Mouse (Mus musculus): ENCODE results near the gene Gm20605. TPM values are rescaled to one million over a fixed set of nuclear protein-coding genes. Genes with fewer than 3 reads are reported as not detected.
"Not testable (repeated sequence)": the region's sequence is repeated elsewhere in the genome, so short reads cannot be mapped to it uniquely, and the experiment has no call there.

The Gm20605 gene
- total RNA-seq, 2 experiments from 2014 or later = 4.1 to 7.7 TPM

GRCm38 (mm10) chr5:137613076-137613475, 15.9 kb upstream of the Gm20605 start:
- DNase-seq = no peak

GRCm38 (mm10) chr5:137613550-137613949, 15.4 kb upstream of the Gm20605 start, which contains the start of gene Pcolce:
TSS of gene Pcolce (minus strand) at chr5:137613784.
- peak; percentile 42 for DNase-seq

- DNase-seq = not testable (repeated sequence)
These were observed 14.1 kb upstream of the Gm20605 start for GRCm38 (mm10) chr5:137614921-137615320.

- DNase-seq = no peak
These were observed 13.6 kb upstream of the Gm20605 start for GRCm38 (mm10) chr5:137615347-137615746.

GRCm38 (mm10) chr5:137623937-137624530, 4.9 kb upstream of the Gm20605 start:
- no peak for DNase-seq

- no peak for DNase-seq
These were observed 984 bp upstream of the Gm20605 start for GRCm38 (mm10) chr5:137627991-137628390.

GRCm38 (mm10) chr5:137629306-137629721, 339 bp downstream of the Gm20605 start:
- DNase-seq = no peak

- DNase-seq = no peak
These were observed 1.1 kb downstream of the Gm20605 start for GRCm38 (mm10) chr5:137629906-137630545.

GRCm38 (mm10) chr5:137630602-137631001, 1.6 kb downstream of the Gm20605 start:
- DNase-seq = no peak

GRCm38 (mm10) chr5:137631171-137631570, 2.2 kb downstream of the Gm20605 start:
- no peak for DNase-seq

GRCm38 (mm10) chr5:137631591-137631990, 2.6 kb downstream of the Gm20605 start:
- no peak for DNase-seq

- DNase-seq = no peak
These were observed 4.6 kb downstream of the Gm20605 start for GRCm38 (mm10) chr5:137633397-137634084.

- no peak for DNase-seq
These were observed 10.5 kb downstream of the Gm20605 start for GRCm38 (mm10) chr5:137639472-137639871.

GRCm38 (mm10) chr5:137641054-137641453, 12.1 kb downstream of the Gm20605 start, which contains the start of gene Sap25:
TSS of gene Sap25 (plus strand) at chr5:137641334.
- peak; percentile 49 for DNase-seq

GRCm38 (mm10) chr5:137642886-137643285, 13.9 kb downstream of the Gm20605 start:
- no peak for DNase-seq

- no peak for DNase-seq
These were observed 15.5 kb downstream of the Gm20605 start for GRCm38 (mm10) chr5:137644484-137644883.

GRCm38 (mm10) chr5:137645091-137645651, 16.2 kb downstream of the Gm20605 start:
- DNase-seq = no peak

- no peak for DNase-seq
These were observed 16.7 kb downstream of the Gm20605 start, which contains the start of gene Irs3 for GRCm38 (mm10) chr5:137645652-137646091. TSS of gene Irs3 (minus strand) at chr5:137645714.

GRCm38 (mm10) chr5:137647827-137648601, 19.0 kb downstream of the Gm20605 start:
- DNase-seq = no peak

GRCm38 (mm10) chr5:137649251-137649650, 20.3 kb downstream of the Gm20605 start:
- DNase-seq = no peak

- DNase-seq = no peak
These were observed 20.9 kb downstream of the Gm20605 start for GRCm38 (mm10) chr5:137649669-137650571.
